Mouse (Mus musculus) ZHBTc4 (cell line): ENCODE results near the gene Gm4187.
"Not testable (repeated sequence)": the region's sequence is repeated elsewhere in the genome, so short reads cannot be mapped to it uniquely, and the experiment has no call there.

ENCODE experiments used
- DNase-seq: peaks from one replicate; pipeline ENCODE4 v3.0.0-alpha.2; 2011; ENCODE audit warnings: low read depth, low spot score

Gene Gm4187

GRCm38 (mm10) chr7:22329617-22330016, at the start of gene Gm4187:
Gene Gm4187 (minus strand): TSS chr7:22329717.
- not testable (repeated sequence) for DNase-seq

- not testable (repeated sequence) for DNase-seq
Observed at GRCm38 (mm10) chr7:22370939-22371338, 41.4 kb upstream of the Gm4187 start, which contains the start of gene Gm8660. Gene Gm8660 (minus strand): TSS chr7:22371039.
